Mouse (Mus musculus) brain, adult 10 weeks (tissue): ENCODE data around the gene Hist1h2bf. TPM values are rescaled to one million over a fixed set of nuclear protein-coding genes. Genes with fewer than 3 reads are reported as not detected.

Experiments
- polyA plus RNA-seq: library from polyadenylated mRNA; stranded (reverse); fragments of 350-450 nt; fragmentation: Illumina TruSeq; extraction: RNeasy Lipid Tissue Mini Kit (QIAGEN cat#74804); gene quantifications from one replicate; pipeline ENCODE4 v1.2.3, GENCODE M21; 2015; ENCODE audit warnings: low read depth, low replicate concordance

Hist1h2bf gene
- polyA plus RNA-seq, 1 experiment from 2014 or later = not detected

Other genes starting within 250 kb of the Hist1h2bf start
- gene Zfp322a, start 205.0 kb downstream of the Hist1h2bf start, polyA plus RNA-seq = 30.7 TPM
- gene Abt1, start 150.3 kb downstream of the Hist1h2bf start, polyA plus RNA-seq = 6.8 TPM
- gene Btn1a1, start 108.3 kb downstream of the Hist1h2bf start, polyA plus RNA-seq = not detected
- 1.8 TPM for gene Btn2a2, start 85.3 kb downstream of the Hist1h2bf start, polyA plus RNA-seq
- 5.4 TPM for gene Hist1h4h, start 43.1 kb downstream of the Hist1h2bf start, polyA plus RNA-seq
- not detected for gene Hist1h2af, start 40.3 kb downstream of the Hist1h2bf start, polyA plus RNA-seq
- gene Hist1h3g, start 38.8 kb downstream of the Hist1h2bf start, polyA plus RNA-seq = not detected
- gene Hist1h2bh, start 30.8 kb downstream of the Hist1h2bf start, polyA plus RNA-seq = 0.37 TPM
- not detected for gene Hist1h3f, start 30.1 kb downstream of the Hist1h2bf start, polyA plus RNA-seq
- gene Hist1h4f, start 22.5 kb downstream of the Hist1h2bf start, polyA plus RNA-seq = not detected
- gene Hist1h1d, start 20.9 kb downstream of the Hist1h2bf start, polyA plus RNA-seq = 0.06 TPM
- not detected for gene Hist1h3e, start 11.8 kb downstream of the Hist1h2bf start, polyA plus RNA-seq
- not detected for gene Hist1h2ae, start 3.0 kb downstream of the Hist1h2bf start, polyA plus RNA-seq
- 3.5 TPM for gene Hist1h2bg, start 2.8 kb downstream of the Hist1h2bf start, polyA plus RNA-seq
- not detected for gene Hist1h2ad, start 185 bp upstream of the Hist1h2bf start, polyA plus RNA-seq
- gene Hist1h3d, start 1.6 kb upstream of the Hist1h2bf start, polyA plus RNA-seq = 0.76 TPM
- not detected for gene Hist1h4d, start 7.4 kb upstream of the Hist1h2bf start, polyA plus RNA-seq
- 6.4 TPM for gene Hist1h2be, start 46.9 kb upstream of the Hist1h2bf start, polyA plus RNA-seq
- 3.1 TPM for gene Hist1h1e, start 48.4 kb upstream of the Hist1h2bf start, polyA plus RNA-seq
- gene Hist1h2ac, start 109.8 kb upstream of the Hist1h2bf start, polyA plus RNA-seq = 2.0 TPM
- 79.4 TPM for gene Hist1h2bc, start 110.0 kb upstream of the Hist1h2bf start, polyA plus RNA-seq
- gene Hist1h1t, start 121.6 kb upstream of the Hist1h2bf start, polyA plus RNA-seq = not detected
- gene Hist1h4c, start 124.3 kb upstream of the Hist1h2bf start, polyA plus RNA-seq = 1.3 TPM
- gene Hfe, start 136.7 kb upstream of the Hist1h2bf start, polyA plus RNA-seq = 4.4 TPM
- gene Hist1h1c, start 164.6 kb upstream of the Hist1h2bf start, polyA plus RNA-seq = 35.3 TPM
- gene Hist1h3c, start 171.4 kb upstream of the Hist1h2bf start, polyA plus RNA-seq = not detected
- not detected for gene Hist1h2bb, start 172.5 kb upstream of the Hist1h2bf start, polyA plus RNA-seq
- gene Hist1h2ab, start 176.9 kb upstream of the Hist1h2bf start, polyA plus RNA-seq = not detected
- gene Hist1h3b, start 178.1 kb upstream of the Hist1h2bf start, polyA plus RNA-seq = not detected
- not detected for gene Hist1h4b, start 182.8 kb upstream of the Hist1h2bf start, polyA plus RNA-seq
- gene Hist1h4a, start 187.0 kb upstream of the Hist1h2bf start, polyA plus RNA-seq = not detected
- not detected for gene Hist1h3a, start 188.2 kb upstream of the Hist1h2bf start, polyA plus RNA-seq
- gene Hist1h1a, start 189.5 kb upstream of the Hist1h2bf start, polyA plus RNA-seq = not detected
- not detected for gene Trim38, start 195.7 kb upstream of the Hist1h2bf start, polyA plus RNA-seq
- not detected for gene Slc17a2, start 232.8 kb upstream of the Hist1h2bf start, polyA plus RNA-seq